Mouse (Mus musculus) embryonic facial prominence, embryonic 13.5 days (tissue): Measurements from ENCODE around the gene Wnt3. TPM values are rescaled to one million over a fixed set of nuclear protein-coding genes. Genes with fewer than 3 reads are reported as not detected.
A peak's percentile ranks its signal among the peaks of the same experiment; 100 is the strongest.

Source experiments
- ATAC-seq: fragments of 200-750 bp; cut with Nextera tagmentation; 2 replicates; pipeline ENCODE4 v1.8.0; 2017; ENCODE audit warnings: low read depth; ENCODE audit not compliant: insufficient number of reproducible peaks, insufficient read depth, low FRiP score, low TSS enrichment
- H3K27ac ChIP-seq: fragments of 300-500 bp; sonication (generic); 2 replicates; pipeline ENCODE4 v1.5.1; 2015; ENCODE audit warnings: moderate library complexity, mild to moderate bottlenecking, inconsistent platforms
- H3K27me3 ChIP-seq: fragments of 300-500 bp; sonication (generic); 2 replicates; pipeline ENCODE4 v1.6.1; 2015; ENCODE audit warnings: mild to moderate bottlenecking, inconsistent platforms
- H3K36me3 ChIP-seq: fragments of 300-500 bp; sonication (generic); 2 replicates; pipeline ENCODE4 v1.6.1; 2015; ENCODE audit warnings: mild to moderate bottlenecking, inconsistent platforms
- H3K4me1 ChIP-seq: fragments of 300-500 bp; sonication (generic); 2 replicates; pipeline ENCODE4 v1.6.1; 2015; ENCODE audit warnings: inconsistent platforms
- H3K4me2 ChIP-seq: fragments of 300-500 bp; sonication (generic); 2 replicates; pipeline ENCODE4 v1.6.1; 2015; ENCODE audit warnings: moderate library complexity, mild to moderate bottlenecking, inconsistent platforms
- H3K4me3 ChIP-seq: fragments of 300-500 bp; sonication (generic); 2 replicates; pipeline ENCODE4 v1.5.1; 2015; ENCODE audit warnings: mild to moderate bottlenecking, inconsistent platforms
- H3K9ac ChIP-seq: fragments of 300-500 bp; sonication (generic); 2 replicates; pipeline ENCODE4 v1.6.1; 2015; ENCODE audit warnings: mild to moderate bottlenecking, inconsistent platforms
- H3K9me3 ChIP-seq: fragments of 300-500 bp; sonication (generic); 2 replicates; pipeline ENCODE4 v1.6.1; 2016; ENCODE audit warnings: inconsistent platforms
- WGBS: fragments of 180-500 bp; shearing (Covaris S2); methylation state at CpG from one replicate; pipeline ENCODE4 v1.1.7; 2015; ENCODE audit warnings: mixed read lengths; 5-methylcytosine and 5-hydroxymethylcytosine counted together
- polyA plus RNA-seq: library from polyadenylated mRNA; unstranded; fragments of >200 nt; fragmentation: Nextera tagmentation; extraction: Ambion mirVana; gene quantifications from 2 replicates; pipeline ENCODE4 v1.2.1, GENCODE M21; 2015

The Wnt3 gene
- 10.0 and 11.7 TPM in 2 replicates for polyA plus RNA-seq

GRCm38 (mm10) chr11:103773387-103774227 is at the start of gene Wnt3:
TSS of gene Wnt3 (plus strand) at chr11:103774150.
- 0 out of 2 replicates have a peak, but pooled peaks have one; percentile 23 for ATAC-seq
- under 1% methylated on average over 60 of the region's 60 CpGs for WGBS
- no peak within 1 kb of the TSS for H3K27ac ChIP-seq

GRCm38 (mm10) chr11:103724331-103724771 is 49.6 kb upstream of the Wnt3 start:
- no peak for ATAC-seq
- 76% methylated on average over 11 of the region's 11 CpGs for WGBS

More at GRCm38 (mm10) chr11:103773387-103774227, at the start of gene Wnt3:
- H3K36me3 ChIP-seq = no peaks in the 10 kb centered on the region
- H3K9ac ChIP-seq = peak within 1 kb of the TSS; percentile 55
- peaks cover 94% of the 10 kb centered on the region for H3K27me3 ChIP-seq
- peak within 1 kb of the TSS; percentile 44 for H3K4me3 ChIP-seq
- no peaks in the 10 kb centered on the region for H3K9me3 ChIP-seq
- peaks cover 35% of the 10 kb centered on the region for H3K4me1 ChIP-seq
- peak within 1 kb of the TSS; percentile 65 for H3K4me2 ChIP-seq

DNA sequence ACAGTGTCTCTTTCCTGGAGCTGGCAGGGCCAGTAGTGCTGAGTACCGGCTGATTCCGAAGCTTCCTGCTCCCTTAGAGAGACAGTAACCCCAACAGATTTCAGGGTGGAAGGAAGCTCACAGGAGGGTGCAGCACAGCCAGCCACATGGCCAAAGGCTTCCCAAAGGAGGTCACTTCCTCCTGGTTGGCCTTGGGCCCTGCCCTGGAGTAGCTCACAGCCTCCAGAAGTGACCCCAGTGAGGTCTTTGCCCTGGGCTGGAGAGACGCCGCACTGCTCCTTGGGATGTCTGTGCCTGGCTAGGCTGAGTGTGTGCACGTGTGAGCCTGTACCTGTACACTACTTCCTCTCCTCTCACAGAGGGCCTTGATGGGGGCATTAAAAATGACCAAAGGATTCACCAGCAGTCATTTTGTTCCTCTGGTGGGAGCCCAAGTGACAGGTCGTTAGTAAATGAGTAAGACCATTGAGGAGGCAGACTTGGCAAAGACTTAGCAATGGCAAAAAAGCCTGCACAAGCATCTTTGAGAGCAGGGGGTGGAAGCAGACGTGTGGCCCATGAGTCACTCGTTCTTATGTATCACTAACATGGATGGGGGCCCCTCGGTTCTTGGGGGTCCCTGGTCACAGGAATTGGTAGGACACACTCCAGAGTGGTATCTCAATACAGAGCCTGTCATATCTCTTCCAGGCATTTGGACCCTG is 44.5 kb upstream of the Wnt3 start:
- WGBS = 62% methylated on average over 9 of the region's 9 CpGs
- Histone ChIP-seq H3K36me3 (no peaks in the 10 kb centered on the region), H3K4me2 (no peak overlapping the region), H3K4me1 (0 out of 2 replicates have a peak, but pooled peaks cover 8% of the 10 kb centered on the region), H3K9ac (no peak overlapping the region), H3K27ac (no peak overlapping the region), H3K4me3 (no peak overlapping the region), H3K9me3 (0 out of 2 replicates have a peak, but pooled peaks cover 3% of the 10 kb centered on the region), H3K27me3 (peaks cover 17% of the 10 kb centered on the region)
- no peak for ATAC-seq

More at GRCm38 (mm10) chr11:103724331-103724771, 49.6 kb upstream of the Wnt3 start:
- no peak overlapping the region for H3K27ac ChIP-seq
- H3K9me3 ChIP-seq = 0 out of 2 replicates have a peak, but pooled peaks cover 3% of the 10 kb centered on the region
- H3K36me3 ChIP-seq = no peaks in the 10 kb centered on the region
- H3K4me1 ChIP-seq = peaks cover 17% of the 10 kb centered on the region
- H3K4me3 ChIP-seq = no peak overlapping the region
- H3K9ac ChIP-seq = no peak overlapping the region
- no peak overlapping the region for H3K4me2 ChIP-seq
- peaks cover 1% of the 10 kb centered on the region; the same call in 1 of the 2 replicates for H3K27me3 ChIP-seq

DNA sequence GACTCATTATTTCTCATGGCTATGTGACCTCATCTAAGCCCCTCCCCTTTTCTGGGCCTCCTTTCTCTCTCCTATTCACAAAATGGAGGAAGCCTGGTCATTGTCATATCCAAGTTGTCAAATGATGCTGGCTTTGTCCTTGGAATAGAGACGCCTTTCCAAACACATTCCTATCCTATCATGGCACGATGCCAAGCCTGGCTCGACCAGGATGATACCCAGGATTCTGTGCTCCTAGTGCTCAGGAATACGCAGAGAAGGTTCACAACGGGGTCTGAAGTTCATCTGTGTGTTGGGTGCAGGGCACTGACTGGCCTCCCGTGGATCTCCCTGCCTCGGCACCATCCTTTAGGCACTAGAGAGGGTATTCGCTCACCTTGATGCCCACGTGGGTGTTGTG is 42.4 kb upstream of the Wnt3 start:
- Histone ChIP-seq H3K36me3 (no peaks in the 10 kb centered on the region), H3K27ac (no peak overlapping the region), H3K27me3 (peaks cover 17% of the 10 kb centered on the region), H3K9ac (no peak overlapping the region), H3K4me3 (no peak overlapping the region), H3K9me3 (no peaks in the 10 kb centered on the region), H3K4me1 (0 out of 2 replicates have a peak, but pooled peaks cover 16% of the 10 kb centered on the region), H3K4me2 (no peak overlapping the region)
- WGBS = 82% methylated on average over 9 of the region's 9 CpGs
- ATAC-seq = no peak

DNA sequence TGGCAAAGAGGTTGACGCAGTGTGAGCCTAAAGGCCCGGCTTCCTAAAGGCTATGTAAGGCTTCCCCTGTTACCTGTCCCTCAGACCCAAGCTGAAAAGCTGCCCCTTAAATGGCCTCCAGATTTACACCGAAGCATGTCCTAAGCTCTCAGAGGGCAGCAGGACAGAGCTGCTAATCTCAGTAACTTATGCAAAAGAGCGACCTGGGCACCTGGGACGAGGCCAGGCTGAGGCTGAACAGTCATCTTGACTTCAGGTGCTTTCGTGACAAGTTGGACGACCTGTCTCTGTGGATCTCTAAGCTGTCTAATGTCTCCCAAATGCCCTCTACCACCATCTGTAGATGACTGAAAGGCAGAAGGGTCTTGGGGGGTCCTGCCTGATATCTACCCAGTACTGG is 41.6 kb upstream of the Wnt3 start:
- Histone ChIP-seq H3K9me3 (no peaks in the 10 kb centered on the region), H3K27me3 (peaks cover 17% of the 10 kb centered on the region), H3K9ac (no peak overlapping the region), H3K4me2 (no peak overlapping the region), H3K36me3 (no peaks in the 10 kb centered on the region), H3K27ac (no peak overlapping the region), H3K4me3 (no peak overlapping the region), H3K4me1 (0 out of 2 replicates have a peak, but pooled peaks cover 16% of the 10 kb centered on the region)
- WGBS = 77% methylated on average over 7 of the region's 7 CpGs
- no peak for ATAC-seq

GRCm38 (mm10) chr11:103733069-103733468 is 40.9 kb upstream of the Wnt3 start:
- Histone ChIP-seq H3K4me3 (no peak overlapping the region), H3K27me3 (peaks cover 17% of the 10 kb centered on the region), H3K27ac (no peak overlapping the region), H3K36me3 (no peaks in the 10 kb centered on the region), H3K4me1 (0 out of 2 replicates have a peak, but pooled peaks cover 16% of the 10 kb centered on the region), H3K4me2 (no peak overlapping the region), H3K9me3 (no peaks in the 10 kb centered on the region), H3K9ac (no peak overlapping the region)
- 55% methylated on average over 4 of the region's 4 CpGs for WGBS
- ATAC-seq = no peak

- H3K9me3 ChIP-seq = no peaks in the 10 kb centered on the region
- no peak overlapping the region for H3K9ac ChIP-seq
- no peaks in the 10 kb centered on the region for H3K36me3 ChIP-seq
- H3K4me3 ChIP-seq = no peak overlapping the region
- H3K4me2 ChIP-seq = no peak overlapping the region
- 0 out of 2 replicates have a peak, but pooled peaks cover 16% of the 10 kb centered on the region for H3K4me1 ChIP-seq
- H3K27me3 ChIP-seq = peaks cover 17% of the 10 kb centered on the region
- no peak overlapping the region for H3K27ac ChIP-seq
- WGBS = 81% methylated on average over 2 of the region's 2 CpGs
- ATAC-seq = no peak
Observed at GRCm38 (mm10) chr11:103733961-103734360, 40.0 kb upstream of the Wnt3 start.

DNA sequence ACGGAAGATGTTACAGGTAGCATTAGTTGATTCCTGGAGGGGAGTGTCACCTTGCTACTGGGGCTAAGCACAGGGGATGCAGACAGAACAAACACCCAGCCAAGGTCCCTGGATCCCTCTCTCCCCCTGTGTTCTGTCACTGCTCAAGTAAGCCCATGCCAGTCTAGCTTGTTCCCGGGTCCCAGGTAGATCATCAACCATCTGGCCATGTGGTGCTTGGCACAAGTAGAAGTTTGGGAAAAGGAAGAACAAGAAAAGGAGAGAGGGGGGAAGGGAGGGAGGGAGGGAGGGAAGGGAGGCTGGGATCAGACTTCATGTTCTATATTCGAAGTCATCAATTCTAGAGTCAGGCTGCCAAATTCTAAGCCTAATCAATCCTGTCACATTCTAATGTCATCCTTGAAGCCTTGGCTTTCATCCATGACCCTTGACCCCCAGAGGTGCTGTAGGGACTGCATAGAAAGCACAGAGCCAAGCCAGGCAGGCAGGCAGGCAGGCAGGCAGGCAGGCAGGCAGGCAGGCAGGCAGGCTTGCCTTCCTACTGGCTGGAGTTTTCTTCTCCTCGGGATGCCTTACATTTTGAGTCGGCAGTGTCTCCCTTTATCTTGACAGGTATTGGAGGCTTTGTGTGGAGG is 39.4 kb upstream of the Wnt3 start:
- WGBS = 73% methylated on average over 5 of the region's 5 CpGs
- no peak overlapping the region for H3K9ac ChIP-seq
- H3K9me3 ChIP-seq = no peaks in the 10 kb centered on the region
- ATAC-seq = no peak
- H3K4me3 ChIP-seq = no peak overlapping the region
- H3K27me3 ChIP-seq = peaks cover 14% of the 10 kb centered on the region
- no peak overlapping the region for H3K4me2 ChIP-seq
- no peaks in the 10 kb centered on the region for H3K36me3 ChIP-seq
- H3K4me1 ChIP-seq = 0 out of 2 replicates have a peak, but pooled peaks cover 16% of the 10 kb centered on the region
- no peak overlapping the region for H3K27ac ChIP-seq

GRCm38 (mm10) chr11:103735046-103735781 is 38.7 kb upstream of the Wnt3 start:
- no peak overlapping the region for H3K27ac ChIP-seq
- WGBS = 67% methylated on average over 19 of the region's 19 CpGs
- no peaks in the 10 kb centered on the region for H3K9me3 ChIP-seq
- ATAC-seq = no peak
- no peak overlapping the region for H3K4me3 ChIP-seq
- 0 out of 2 replicates have a peak, but pooled peaks cover 16% of the 10 kb centered on the region for H3K4me1 ChIP-seq
- H3K36me3 ChIP-seq = no peaks in the 10 kb centered on the region
- peaks cover 8% of the 10 kb centered on the region for H3K27me3 ChIP-seq
- no peak overlapping the region for H3K4me2 ChIP-seq
- no peak overlapping the region for H3K9ac ChIP-seq

GRCm38 (mm10) chr11:103749306-103750089 is 24.5 kb upstream of the Wnt3 start, which contains the start of gene Wnt9b:
TSS of gene Wnt9b (minus strand) at chr11:103749821.
- H3K4me1 ChIP-seq = peaks cover 14% of the 10 kb centered on the region
- peaks cover 89% of the 10 kb centered on the region for H3K27me3 ChIP-seq
- H3K4me2 ChIP-seq = peak within 1 kb of the TSS; percentile 88
- peak; percentile 84 for ATAC-seq
- H3K4me3 ChIP-seq = peak within 1 kb of the TSS; percentile 50
- H3K9ac ChIP-seq = peak within 1 kb of the TSS; percentile 58
- under 1% methylated on average over 63 of the region's 68 CpGs for WGBS
- H3K27ac ChIP-seq = no peak within 1 kb of the TSS
- no peaks in the 10 kb centered on the region for H3K9me3 ChIP-seq
- no peaks in the 10 kb centered on the region for H3K36me3 ChIP-seq
